Mouse (Mus musculus): ENCODE measurements around the gene Slc4a1ap. TPM values are rescaled to one million over a fixed set of nuclear protein-coding genes. Genes with fewer than 3 reads are reported as not detected.
"Not testable (repeated sequence)": the region's sequence is repeated elsewhere in the genome, so short reads cannot be mapped to it uniquely, and the experiment has no call there.

The Slc4a1ap gene
- polyA plus RNA-seq, 1 experiment from 2014 or later, result 15.0 TPM

- WGBS, result 82% methylated on average over 8 of the region's 8 CpGs
- H3K27me3 ChIP-seq (replicated peaks; ENCODE audit: insufficient read depth, low read length); H3K4me2 ChIP-seq (replicated peaks; ENCODE audit: low read depth, low read length); H3K36me3 ChIP-seq (ENCODE audit: insufficient read depth, low read length); DNase-seq (ENCODE audit: low spot score); H3K27ac ChIP-seq (ENCODE audit: low read length); H3K9me3 ChIP-seq (ENCODE audit: low read length); H3K9ac ChIP-seq (replicated peaks; ENCODE audit: low read depth); H3K4me1 ChIP-seq (ENCODE audit: insufficient read depth, low read depth, low read length); H3K4me3 ChIP-seq (ENCODE audit: low read depth, low read length); ATAC-seq: not testable (repeated sequence)
- TF ChIP-seq CTCF (IDR thresholded peaks at IDR 0.05), result peak; percentile 47
Measured at GRCm38 (mm10) chr5:31588672-31589071, 61.9 kb downstream of the Slc4a1ap start.

- no peak overlapping the region for H3K4me2 ChIP-seq (replicated peaks; ENCODE audit: low read depth, low read length)
- H3K4me3 ChIP-seq (ENCODE audit: low read depth, low read length), result no peak overlapping the region
- no peaks in the 10 kb centered on the region for H3K9me3 ChIP-seq (ENCODE audit: low read length)
- TF ChIP-seq EP300 (IDR thresholded peaks at IDR 0.05), result no peak
- DNase-seq (ENCODE audit: low spot score) (no peak), ATAC-seq (no peak)
- H3K27ac ChIP-seq (ENCODE audit: low read length), result no peak overlapping the region
- H3K27me3 ChIP-seq (replicated peaks; ENCODE audit: insufficient read depth, low read length), result no peaks in the 10 kb centered on the region
- H3K36me3 ChIP-seq (ENCODE audit: insufficient read depth, low read length), result no peaks in the 10 kb centered on the region
- 75% methylated on average over 14 of the region's 14 CpGs for WGBS
- H3K9ac ChIP-seq (replicated peaks; ENCODE audit: low read depth), result no peak overlapping the region
- no peaks in the 10 kb centered on the region for H3K4me1 ChIP-seq (ENCODE audit: insufficient read depth, low read depth, low read length)
Measured at GRCm38 (mm10) chr5:31589711-31590319, 63.0 kb downstream of the Slc4a1ap start.

- 81% methylated on average over 7 of the region's 7 CpGs for WGBS
- TF ChIP-seq EP300 (IDR thresholded peaks at IDR 0.05), result no peak
- no peak for TF ChIP-seq CTCF (IDR thresholded peaks at IDR 0.05)
- Histone ChIP-seq H3K9me3 (ENCODE audit: low read length) (no peaks in the 10 kb centered on the region), H3K27ac (ENCODE audit: low read length) (no peak overlapping the region), H3K36me3 (ENCODE audit: insufficient read depth, low read length) (no peaks in the 10 kb centered on the region), H3K4me3 (ENCODE audit: low read depth, low read length) (no peak overlapping the region), H3K27me3 (replicated peaks; ENCODE audit: insufficient read depth, low read length) (no peaks in the 10 kb centered on the region), H3K9ac (replicated peaks; ENCODE audit: low read depth) (no peak overlapping the region), H3K4me1 (ENCODE audit: insufficient read depth, low read depth, low read length) (no peaks in the 10 kb centered on the region), H3K4me2 (replicated peaks; ENCODE audit: low read depth, low read length) (no peak overlapping the region)
- ATAC-seq, result no peak
- no peak for DNase-seq (ENCODE audit: low spot score)
Measured at GRCm38 (mm10) chr5:31591122-31591521, 64.3 kb downstream of the Slc4a1ap start.

GRCm38 (mm10) chr5:31595868-31596267 lies 69.1 kb downstream of the Slc4a1ap start:
- Histone ChIP-seq H3K9ac (replicated peaks; ENCODE audit: low read depth) (no peak overlapping the region), H3K4me2 (replicated peaks; ENCODE audit: low read depth, low read length) (no peak overlapping the region), H3K27me3 (replicated peaks; ENCODE audit: insufficient read depth, low read length) (no peaks in the 10 kb centered on the region), H3K27ac (ENCODE audit: low read length) (peak overlapping the region; percentile 68; the same call in 1 of the 2 replicates), H3K36me3 (ENCODE audit: insufficient read depth, low read length) (no peaks in the 10 kb centered on the region), H3K4me1 (ENCODE audit: insufficient read depth, low read depth, low read length) (0 out of 2 replicates have a peak, but pooled peaks cover 3% of the 10 kb centered on the region), H3K4me3 (ENCODE audit: low read depth, low read length) (no peak overlapping the region), H3K9me3 (ENCODE audit: low read length) (no peaks in the 10 kb centered on the region)
- no peak for ATAC-seq
- 62% methylated on average over 4 of the region's 4 CpGs for WGBS
- no peak for TF ChIP-seq CTCF (IDR thresholded peaks at IDR 0.05)
- no peak for TF ChIP-seq EP300 (IDR thresholded peaks at IDR 0.05)
- DNase-seq (ENCODE audit: low spot score), result no peak

GRCm38 (mm10) chr5:31596481-31597429 lies 70.0 kb downstream of the Slc4a1ap start, which contains the start of gene Mrpl33:
Gene Mrpl33, plus strand, starts transcription at chr5:31596935.
- Histone ChIP-seq H3K4me3 (ENCODE audit: low read depth, low read length) (peak within 1 kb of the TSS; percentile 22), H3K9me3 (ENCODE audit: low read length) (no peaks in the 10 kb centered on the region), H3K36me3 (ENCODE audit: insufficient read depth, low read length) (no peaks in the 10 kb centered on the region), H3K9ac (replicated peaks; ENCODE audit: low read depth) (peak within 1 kb of the TSS; percentile 3; the same call in 1 of the 2 replicates), H3K4me1 (ENCODE audit: insufficient read depth, low read depth, low read length) (0 out of 2 replicates have a peak, but pooled peaks cover 3% of the 10 kb centered on the region), H3K27me3 (replicated peaks; ENCODE audit: insufficient read depth, low read length) (no peaks in the 10 kb centered on the region), H3K4me2 (replicated peaks; ENCODE audit: low read depth, low read length) (peak within 1 kb of the TSS; percentile 58), H3K27ac (ENCODE audit: low read length) (peak within 1 kb of the TSS; percentile 68)
- TF ChIP-seq CTCF (IDR thresholded peaks at IDR 0.05) (peak; percentile 60), EP300 (IDR thresholded peaks at IDR 0.05) (no peak)
- ATAC-seq, result peak; percentile 84
- 8% methylated on average over 26 of the region's 26 CpGs for WGBS
- DNase-seq (ENCODE audit: low spot score), result peak; percentile 84

- H3K4me3 ChIP-seq (ENCODE audit: low read depth, low read length), result no peak overlapping the region
- no peaks in the 10 kb centered on the region for H3K9me3 ChIP-seq (ENCODE audit: low read length)
- H3K27me3 ChIP-seq (replicated peaks; ENCODE audit: insufficient read depth, low read length), result no peaks in the 10 kb centered on the region
Measured at GRCm38 (mm10) chr5:31597430-31597944, 70.7 kb downstream of the Slc4a1ap start.

More at GRCm38 (mm10) chr5:31597430-31597944, 70.7 kb downstream of the Slc4a1ap start:
- no peak for ATAC-seq
- DNase-seq (ENCODE audit: low spot score), result peak; percentile 30
- Histone ChIP-seq H3K36me3 (ENCODE audit: insufficient read depth, low read length) (no peaks in the 10 kb centered on the region), H3K4me1 (ENCODE audit: insufficient read depth, low read depth, low read length) (peaks cover 3% of the 10 kb centered on the region; the same call in 1 of the 2 replicates), H3K4me2 (replicated peaks; ENCODE audit: low read depth, low read length) (peak overlapping the region; percentile 58; the same call in 1 of the 2 replicates), H3K27ac (ENCODE audit: low read length) (peak overlapping the region; percentile 68), H3K9ac (replicated peaks; ENCODE audit: low read depth) (no peak overlapping the region)
- WGBS, result 49% methylated on average over 6 of the region's 6 CpGs
- no peak for TF ChIP-seq EP300 (IDR thresholded peaks at IDR 0.05)
- TF ChIP-seq CTCF (IDR thresholded peaks at IDR 0.05), result no peak

All from lung, postnatal 0 days (tissue).